Mouse (Mus musculus) heart, adult 2 months (tissue): ENCODE measurements around the gene Rtn4ip1.

ENCODE experiments used
- CTCF ChIP-seq: fragments of 200-600 bp; IDR thresholded peaks from 2 replicates; pipeline ENCODE4 v1.8.1; 2022; ENCODE audit warnings: antibody characterized with exemption, mild to moderate bottlenecking, moderate library complexity
- EP300 ChIP-seq: fragments of 200-500 bp; IDR thresholded peaks from 2 replicates; pipeline ENCODE4 v1.6.1; 2011; ENCODE audit warnings: low read depth, low read length, control low read depth; ENCODE audit not compliant: insufficient read depth

DNA sequence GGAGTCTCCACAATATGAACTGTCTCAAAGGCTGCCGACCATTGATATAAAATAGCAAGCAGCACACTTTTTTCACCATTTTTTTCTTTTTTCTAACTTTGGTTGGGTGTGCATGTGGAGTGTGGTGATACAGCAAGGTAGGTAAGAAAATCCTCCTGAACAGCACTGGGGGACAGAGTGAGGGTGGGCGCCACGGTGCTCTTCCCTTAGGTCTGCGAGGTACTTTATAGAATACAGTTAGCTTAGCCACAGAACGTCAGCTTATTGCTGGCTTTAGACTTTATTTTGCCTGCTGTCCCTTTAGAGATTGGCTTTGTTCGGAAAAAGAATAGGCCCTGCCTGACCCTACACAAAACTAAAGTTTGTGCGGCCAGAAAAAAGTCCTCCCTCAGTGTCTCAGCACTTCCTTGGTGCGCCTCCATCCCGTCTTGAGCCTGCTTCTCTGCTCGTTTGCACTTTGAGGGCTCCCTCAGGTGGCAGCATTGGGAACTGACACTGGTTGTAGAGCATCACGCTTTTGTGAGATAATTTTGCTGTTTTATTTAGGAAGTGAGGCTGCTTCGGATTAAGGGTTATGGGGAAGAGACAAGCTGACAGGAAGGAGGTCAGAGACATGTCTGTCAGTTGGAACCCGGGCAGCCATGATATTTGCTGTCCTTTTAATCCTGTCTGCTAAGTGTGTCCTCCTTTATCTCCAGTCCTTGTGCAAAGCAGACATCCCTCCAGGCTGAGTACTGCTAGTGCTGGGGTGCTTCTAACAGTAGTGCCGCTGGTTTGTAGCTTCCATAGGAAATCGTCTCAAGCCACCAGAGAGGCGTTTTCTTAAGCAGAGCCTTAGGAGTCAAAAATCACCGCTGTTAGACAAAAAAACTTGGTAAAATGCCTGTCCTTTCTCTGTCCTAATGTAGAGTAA, 17.3 kb downstream of the Rtn4ip1 start:
- TF ChIP-seq EP300 = 0 out of 2 replicates have a peak, but pooled peaks have one; percentile 48
- peak; percentile 99 for TF ChIP-seq CTCF
